Mouse (Mus musculus): ENCODE measurements around the gene A930002H24Rik.

DNA sequence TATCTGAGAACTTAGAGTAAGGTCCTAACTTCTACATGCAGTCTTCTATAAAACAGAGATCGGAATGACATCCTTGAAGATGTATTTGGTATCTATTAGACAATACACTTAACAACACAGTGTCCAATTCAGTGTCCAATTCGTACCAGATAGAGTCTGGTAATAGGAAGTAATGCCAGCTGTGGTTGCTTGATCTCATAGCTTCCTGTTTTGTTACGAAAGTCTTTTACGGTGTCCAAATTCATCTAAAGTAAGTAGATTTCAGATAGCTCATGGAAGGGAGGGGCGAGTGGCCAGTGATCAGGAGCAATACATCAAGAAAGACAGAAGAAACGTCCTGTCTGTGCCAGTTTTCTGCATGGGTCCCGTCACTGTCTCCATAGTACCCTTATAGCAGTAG is 36.8 kb downstream of the A930002H24Rik start:
- TF ChIP-seq POLR2A (IDR thresholded peaks at IDR 0.05; ENCODE audit: control insufficient read depth, low read depth, low read length) (no peak), CTCF (IDR thresholded peaks at IDR 0.05; ENCODE audit: control insufficient read depth, insufficient read depth, insufficient replicate concordance, low read depth, low read length) (no peak)
